Mouse (Mus musculus) mature B cell (primary cell): Measurements from ENCODE around the gene Zfp507.

ENCODE experiments used
- in situ Hi-C: fragments of 300-500 bp; cut with MboI; formaldehyde crosslinking; loops from 2 replicates; pipeline ENCODE4 v1.14.3; 2019

Gene Zfp507

DNA sequence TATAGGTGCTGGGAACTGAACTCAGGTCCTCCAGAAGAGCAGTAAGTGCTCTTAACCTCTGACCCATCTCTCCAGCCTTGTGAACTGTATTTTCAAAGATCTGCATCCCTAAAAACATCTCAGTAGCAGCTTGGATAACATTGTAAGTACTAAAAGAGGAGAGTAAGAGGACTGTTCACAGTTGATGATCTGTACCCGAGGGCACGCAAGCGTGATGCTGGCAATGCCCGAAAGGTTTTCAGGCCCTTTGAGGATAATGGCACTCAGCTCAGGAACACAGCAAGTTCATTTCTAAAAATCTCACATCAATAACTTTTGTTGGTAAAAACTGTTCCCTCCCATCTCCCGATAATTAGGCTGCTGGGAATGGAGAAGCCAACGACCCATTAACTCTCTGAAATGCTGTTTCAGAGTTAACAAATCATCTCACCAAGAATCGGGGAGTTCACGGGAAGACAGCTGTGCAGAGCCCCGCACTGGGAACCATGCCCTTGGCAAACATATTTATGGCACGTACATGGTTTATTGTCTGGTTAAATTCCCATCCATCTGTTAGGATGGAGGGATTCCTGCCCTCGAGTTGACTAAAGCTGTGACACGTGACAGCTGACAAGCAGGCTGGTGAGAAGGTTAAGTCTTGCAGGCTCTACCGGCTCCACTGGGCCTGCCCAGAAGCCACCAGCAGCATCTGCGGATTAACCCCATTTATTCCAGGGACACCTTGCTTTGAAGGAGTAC is 69.3 kb downstream of the Zfp507 start:
- in situ Hi-C loops, result no loop called here

GRCm38 (mm10) chr7:35732585-35733059 is 70.2 kb downstream of the Zfp507 start:
- in situ Hi-C loops, result no loop called here

DNA sequence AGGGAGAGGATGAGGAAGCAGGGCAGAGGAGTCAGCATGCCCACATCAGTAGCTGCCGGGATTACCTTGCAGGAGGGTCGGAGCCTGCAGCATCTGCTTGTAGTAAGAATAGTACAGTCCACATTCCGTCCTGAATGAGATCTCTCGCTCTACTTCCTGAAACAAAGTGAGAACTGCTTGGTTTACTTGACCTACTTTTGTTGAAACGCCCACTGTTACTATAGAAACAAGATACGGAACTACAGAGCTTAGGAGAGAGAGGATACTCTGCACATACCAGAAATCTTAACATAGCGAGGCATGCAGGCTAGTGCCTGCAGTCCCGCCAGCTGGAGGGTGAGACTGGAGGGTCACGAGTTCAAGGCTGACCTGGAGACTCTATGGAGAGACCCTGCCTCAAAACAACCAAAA is 73.2 kb downstream of the Zfp507 start:
- in situ Hi-C loops, result no loop called here

DNA sequence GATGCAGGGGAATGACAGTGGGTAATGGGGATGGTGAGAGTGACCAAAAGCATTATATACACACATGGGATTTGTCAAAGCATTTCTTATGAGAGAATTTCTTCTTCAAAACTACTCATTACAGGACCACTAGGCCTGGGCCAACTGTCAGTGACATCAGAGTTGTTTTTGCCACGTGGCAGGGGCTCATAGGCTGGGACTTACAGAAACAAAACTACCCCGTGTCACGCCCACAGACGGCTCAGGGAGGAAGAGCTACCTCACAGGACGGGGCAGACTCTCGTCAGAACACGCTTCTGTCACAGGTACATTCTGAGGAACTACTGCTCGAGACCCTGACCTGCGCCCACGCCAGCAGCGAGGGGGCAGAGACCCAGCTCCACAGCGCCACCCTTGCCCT is 74.4 kb downstream of the Zfp507 start:
- in situ Hi-C loops, result no loop called here

DNA sequence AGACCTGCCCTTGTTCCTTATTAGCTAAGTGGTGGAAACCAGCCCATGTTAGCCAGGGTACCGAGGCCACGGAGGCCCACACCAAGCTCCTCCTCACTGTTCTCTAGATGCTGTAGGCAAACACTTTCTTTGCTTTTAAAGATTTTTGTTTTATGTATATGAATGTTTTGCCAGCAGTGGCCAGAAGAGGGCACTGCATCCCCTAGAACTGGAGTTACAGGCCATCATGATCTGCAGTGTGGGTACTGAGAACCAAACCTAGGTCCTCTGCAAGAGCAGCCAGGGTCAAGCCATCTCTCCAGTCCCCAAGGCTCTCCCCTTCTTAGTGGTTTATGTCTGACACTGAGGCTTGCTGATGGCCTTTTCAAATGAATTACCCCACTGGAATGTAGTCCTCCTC is 79.8 kb downstream of the Zfp507 start:
- in situ Hi-C loops, result no loop called here
